Mouse (Mus musculus): ENCODE results near the gene Nrsn1.

DNA sequence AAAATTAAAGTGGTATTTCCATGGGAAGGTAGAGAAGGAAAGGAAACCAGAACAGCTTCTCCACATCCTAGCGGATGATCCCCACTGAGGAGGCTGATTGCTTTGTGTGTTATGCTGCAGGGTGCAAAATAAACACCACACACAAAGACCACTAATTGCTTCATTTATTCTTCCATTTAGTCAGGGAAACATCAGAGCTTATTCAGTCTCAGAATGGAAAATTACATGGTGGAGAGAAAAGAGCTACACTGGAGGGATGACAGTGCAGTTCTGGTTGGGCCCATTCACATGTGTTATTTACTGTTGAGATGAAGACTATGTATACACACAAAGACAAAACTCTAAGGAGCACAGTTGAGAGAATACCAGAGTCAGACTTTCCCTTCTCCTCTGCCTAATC, 18.4 kb downstream of the Nrsn1 start:
- no peak for TF ChIP-seq CTCF (IDR thresholded peaks at IDR 0.05; ENCODE audit: insufficient read depth, low read length)
- no peak for TF ChIP-seq POLR2A (IDR thresholded peaks at IDR 0.05; ENCODE audit: borderline replicate concordance, extremely low read depth, low read depth, low read length)

All from lung, adult 2 months (tissue).